Mouse (Mus musculus) layer of hippocampus, adult 18-20 months (tissue): ENCODE measurements around the gene Rex2. TPM values are rescaled to one million over a fixed set of nuclear protein-coding genes. Genes with fewer than 3 reads are reported as not detected.
"Not testable (repeated sequence)": the region's sequence is repeated elsewhere in the genome, so short reads cannot be mapped to it uniquely, and the experiment has no call there.

Source experiments
- DNase-seq, 2 experiments: peaks; one replicate each; pipeline ENCODE4 v3.0.0; 2022; ENCODE audit warnings: low spot score in 2 of 2
- long read RNA-seq: library from polyadenylated mRNA; stranded (forward); transcript quantifications from one replicate; pipeline ENCODE4 v2.0.0, GENCODE M21; 2021
- total RNA-seq, 2 experiments: library from RNA; stranded (reverse); gene quantifications; 2 replicates each; pipeline ENCODE4 v1.2.3; 2021

Gene Rex2
- total RNA-seq: under 1 TPM; 0.07 to 0.23 TPM
- long read RNA-seq: 0 reads

GRCm38 (mm10) chr4:147021550-147021949 lies at the start of gene Rex2:
Rex2 (plus strand) TSS chr4:147021850.
- DNase-seq: not testable (repeated sequence)

GRCm38 (mm10) chr4:146976581-146976980 lies 45.1 kb upstream of the Rex2 start:
- not testable (repeated sequence) for DNase-seq

DNA sequence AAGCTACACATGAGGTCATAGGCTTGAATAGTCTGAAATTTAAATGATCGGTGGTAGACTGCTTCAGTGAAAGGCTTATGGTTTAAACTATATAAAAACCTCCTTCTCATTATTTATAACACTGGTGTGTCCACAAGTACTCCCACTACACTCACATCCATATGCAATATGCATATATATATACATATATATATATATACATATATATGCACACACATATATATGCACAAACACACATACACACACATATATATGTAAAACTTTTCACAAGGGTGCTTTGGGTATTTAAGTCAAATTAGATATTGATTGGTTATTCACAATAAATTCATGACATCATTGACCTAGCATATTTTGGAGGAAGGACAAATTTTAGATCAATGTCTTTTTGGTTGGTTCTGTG lies 3.2 kb upstream of the Rex2 start:
- not testable (repeated sequence) for DNase-seq

- not testable (repeated sequence) for DNase-seq
Measured at GRCm38 (mm10) chr4:147026374-147026773, 4.7 kb downstream of the Rex2 start.

- not testable (repeated sequence) for DNase-seq
Measured at GRCm38 (mm10) chr4:147031308-147032036, 9.8 kb downstream of the Rex2 start.

GRCm38 (mm10) chr4:147063768-147064167 lies 42.1 kb downstream of the Rex2 start:
- not testable (repeated sequence) for DNase-seq

DNA sequence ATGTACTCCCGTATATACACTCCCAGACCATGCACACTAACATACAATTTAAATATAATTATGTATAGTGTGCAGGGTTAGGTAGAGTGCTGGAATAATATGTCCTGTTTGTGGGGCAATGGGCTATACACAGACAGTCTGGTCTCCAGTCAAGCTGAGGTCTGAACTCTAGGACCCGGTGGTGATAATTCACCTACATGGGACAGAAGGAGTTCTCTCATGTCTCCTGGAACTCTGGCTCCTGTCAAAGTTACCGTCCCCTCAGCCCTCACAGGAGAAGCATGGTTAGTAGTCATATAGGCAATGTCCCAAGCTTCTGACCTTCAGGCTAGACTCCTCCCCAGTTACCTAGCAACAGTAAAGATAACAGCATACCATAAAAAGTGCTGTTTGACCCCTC lies 44.2 kb downstream of the Rex2 start:
- not testable (repeated sequence) for DNase-seq

DNA sequence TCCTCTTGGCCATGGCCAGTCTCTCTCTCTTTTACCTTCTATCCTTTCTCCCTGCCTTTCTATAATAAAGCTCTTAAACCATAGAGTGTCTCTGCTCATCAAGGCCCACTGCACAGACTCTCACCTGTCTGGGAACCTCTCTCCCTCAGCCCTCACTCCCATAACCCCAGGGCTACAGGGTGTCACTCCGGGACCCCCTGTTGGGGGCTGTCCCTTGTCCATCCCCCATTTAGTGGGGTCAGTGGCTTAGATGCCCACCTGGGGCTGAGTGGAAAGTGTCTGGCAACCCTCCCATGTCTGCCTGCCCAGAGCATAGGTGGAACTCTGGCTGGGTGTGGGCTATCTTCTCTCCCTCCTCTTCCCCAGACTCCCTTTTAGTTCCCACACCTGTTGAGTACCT lies 44.7 kb downstream of the Rex2 start:
- DNase-seq: not testable (repeated sequence)

DNA sequence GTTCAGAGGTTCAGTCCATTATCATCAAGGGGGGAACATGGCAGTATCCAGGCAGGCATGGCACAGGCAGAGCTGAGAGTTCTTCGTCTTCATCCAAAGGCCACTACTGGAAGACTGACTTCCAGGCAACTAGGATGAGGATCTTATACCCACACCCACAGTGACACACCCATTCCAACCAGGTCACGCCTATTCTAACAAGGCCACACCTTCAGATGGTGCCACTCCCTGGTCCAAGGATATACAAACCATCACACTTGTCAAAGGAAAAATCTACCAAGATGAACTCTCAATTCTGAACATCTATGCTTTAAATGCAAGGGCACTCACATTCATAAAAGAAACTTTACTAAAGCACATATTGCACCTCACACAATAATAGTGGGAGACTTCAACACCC lies 74.0 kb downstream of the Rex2 start:
- DNase-seq: not testable (repeated sequence)

- DNase-seq: peak in 1 of 2 experiments; percentile 45
Measured at GRCm38 (mm10) chr4:147101666-147102626, 80.3 kb downstream of the Rex2 start.

GRCm38 (mm10) chr4:147103814-147104213 lies 82.2 kb downstream of the Rex2 start:
- DNase-seq: not testable (repeated sequence)

Other genes with a start within 250 kb of the Rex2 start
- not detected for gene Gm21411, start 112.3 kb upstream of the Rex2 start, total RNA-seq
- not detected for gene Zfp989, start 49.9 kb upstream of the Rex2 start, total RNA-seq
- gene Zfp991, start 110.2 kb downstream of the Rex2 start, total RNA-seq: 1 to 10 TPM; 6.9 to 8.8 TPM